Mouse (Mus musculus) mouse embryonic stem cell (cell line): ENCODE results near the gene Dhcr7.

Experiments used
- in situ Hi-C, 2 experiments: fragments of 300-500 bp; cut with MboI; formaldehyde crosslinking; loops; 1 replicate in 1 of 2; 3 replicates in 1 of 2; pipeline ENCODE4 v1.14.3; 2019 to 2020; ENCODE audit warnings: low sequenced_read_pairs in 2 of 2, low pct_unique_long_range_greater_than_20kb in 1 of 2, mixed read lengths in 1 of 2; ENCODE audit not compliant: unreplicated experiment in 1 of 2

The Dhcr7 gene

GRCm38 (mm10) chr7:143822375-143823265 is at the start of gene Dhcr7, which contains the start of gene Nadsyn1:
Dhcr7 (plus strand) TSS chr7:143823145.
Nadsyn1 (minus strand) TSS chr7:143822849.
- in situ Hi-C loops, result no loop called here

- in situ Hi-C loops, result no loop called here
Observed at GRCm38 (mm10) chr7:143776137-143776536, 46.8 kb upstream of the Dhcr7 start.

- in situ Hi-C loops, result no loop called here
Observed at GRCm38 (mm10) chr7:143777375-143777774, 45.6 kb upstream of the Dhcr7 start.

GRCm38 (mm10) chr7:143783378-143783995 is 39.5 kb upstream of the Dhcr7 start:
- in situ Hi-C loops, result no loop called here

GRCm38 (mm10) chr7:143783996-143784829 is 38.7 kb upstream of the Dhcr7 start, which contains the start of gene Mrgpre:
Mrgpre (minus strand) TSS chr7:143784500.
- in situ Hi-C loops, result no loop called here

- in situ Hi-C loops, result no loop called here
Observed at GRCm38 (mm10) chr7:143792336-143792985, 30.5 kb upstream of the Dhcr7 start.

- in situ Hi-C loops, result no loop called here
Observed at GRCm38 (mm10) chr7:143793121-143793520, 29.8 kb upstream of the Dhcr7 start.

- in situ Hi-C loops, result no loop called here
Observed at GRCm38 (mm10) chr7:143798783-143799182, 24.2 kb upstream of the Dhcr7 start.

GRCm38 (mm10) chr7:143800770-143801169 is 22.2 kb upstream of the Dhcr7 start:
- in situ Hi-C loops, result no loop called here

GRCm38 (mm10) chr7:143801195-143802065 is 21.5 kb upstream of the Dhcr7 start:
- in situ Hi-C loops, result no loop called here

GRCm38 (mm10) chr7:143805199-143805624 is 17.7 kb upstream of the Dhcr7 start:
- in situ Hi-C loops, result no loop called here

GRCm38 (mm10) chr7:143808909-143809308 is 14.0 kb upstream of the Dhcr7 start:
- in situ Hi-C loops, result no loop called here

GRCm38 (mm10) chr7:143819201-143819600 is 3.7 kb upstream of the Dhcr7 start:
- in situ Hi-C loops, result no loop called here

GRCm38 (mm10) chr7:143821241-143821640 is 1.7 kb upstream of the Dhcr7 start:
- in situ Hi-C loops, result no loop called here

GRCm38 (mm10) chr7:143823266-143823605 is 291 bp downstream of the Dhcr7 start:
- in situ Hi-C loops, result no loop called here

GRCm38 (mm10) chr7:143826985-143827384 is 4.0 kb downstream of the Dhcr7 start:
- in situ Hi-C loops, result no loop called here

GRCm38 (mm10) chr7:143829504-143830331 is 6.8 kb downstream of the Dhcr7 start:
- in situ Hi-C loops, result loop anchor here (10.0 kb wide), 1 partner anchor 75 kb away; no protein-coding TSS in a partner anchor
